Mouse (Mus musculus): ENCODE measurements at regions not wholly inside any gene's neighbourhood (a gene's known extent, or its start where the extent isn't known, plus 50 kb on each side); places are given as distances from the start of the nearest gene placed in this dataset.

DNA sequence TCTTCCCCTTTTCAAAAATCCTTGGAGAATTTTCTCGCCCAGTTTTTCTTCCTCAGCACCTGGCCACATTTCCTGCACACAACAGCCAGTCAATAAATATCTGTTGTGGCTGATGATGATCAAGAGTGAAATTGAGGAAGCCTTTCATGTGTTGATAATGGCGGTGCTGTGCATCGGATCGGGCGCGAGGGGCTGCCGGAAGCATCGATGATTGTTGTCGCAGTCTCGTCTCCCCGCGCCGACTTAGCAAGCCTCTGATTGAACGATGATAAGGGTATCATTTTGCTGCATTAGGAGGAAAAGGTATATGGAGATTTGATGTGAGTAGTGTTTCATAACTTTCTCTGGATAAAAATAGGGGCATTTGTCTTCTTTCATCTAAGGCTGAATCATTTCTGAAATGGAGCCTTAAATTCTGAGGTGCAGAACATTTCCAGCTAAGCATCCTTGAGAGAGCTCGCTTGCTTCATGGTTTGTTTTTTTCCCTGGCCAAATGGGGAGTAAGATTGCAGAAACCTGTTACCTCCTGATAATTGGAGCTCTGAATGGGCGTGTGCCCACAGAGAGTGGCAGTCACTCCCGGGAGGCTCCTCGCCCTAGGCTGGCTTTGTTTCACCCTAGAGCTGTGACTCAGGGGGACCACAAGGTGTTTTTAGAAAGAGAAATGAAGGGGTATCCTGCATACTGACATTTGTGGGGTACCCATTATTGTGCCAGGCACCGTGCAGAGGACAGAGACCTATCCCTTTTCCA lies 94.8 kb upstream of the Podxl start:
- no peak for DNase-seq (ENCODE audit: low spot score)

DNA sequence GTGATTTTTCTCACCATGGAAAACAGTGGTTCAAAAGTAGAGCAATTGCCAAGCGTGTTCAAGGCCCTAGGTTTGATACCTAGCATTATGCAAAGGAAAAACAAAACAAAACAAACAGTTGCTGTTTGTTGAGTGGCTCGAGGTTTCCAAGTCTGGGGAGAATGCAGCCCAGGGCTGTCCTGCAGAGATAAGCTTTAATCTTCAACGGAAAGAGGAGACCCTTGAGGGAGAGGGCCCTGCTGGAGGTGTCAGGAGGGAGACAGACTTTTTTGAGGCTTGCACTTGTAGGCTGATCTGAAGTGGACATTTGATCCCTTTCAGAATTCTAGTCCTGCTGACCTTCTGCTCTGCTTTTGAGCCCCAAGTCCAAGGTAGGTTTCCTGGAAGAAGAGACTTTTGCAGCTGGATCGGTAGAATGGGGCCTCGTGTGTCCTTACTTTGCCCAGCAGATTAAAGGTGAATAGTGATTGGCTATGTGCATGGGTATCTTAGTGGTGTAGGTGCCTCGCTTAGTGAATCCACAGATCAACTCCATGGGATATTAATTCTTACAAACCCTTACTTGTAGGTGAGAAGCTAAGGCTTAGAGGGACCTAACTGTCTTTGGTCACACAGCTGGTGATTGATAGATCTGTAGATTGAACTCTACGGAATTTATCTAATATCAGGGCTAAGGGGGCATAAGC lies 87.2 kb upstream of the Podxl start:
- DNase-seq (ENCODE audit: low spot score), result no peak

GRCm38 (mm10) chr6:31645261-31645660 lies 81.5 kb upstream of the Podxl start:
- DNase-seq (ENCODE audit: low spot score), result no peak

DNA sequence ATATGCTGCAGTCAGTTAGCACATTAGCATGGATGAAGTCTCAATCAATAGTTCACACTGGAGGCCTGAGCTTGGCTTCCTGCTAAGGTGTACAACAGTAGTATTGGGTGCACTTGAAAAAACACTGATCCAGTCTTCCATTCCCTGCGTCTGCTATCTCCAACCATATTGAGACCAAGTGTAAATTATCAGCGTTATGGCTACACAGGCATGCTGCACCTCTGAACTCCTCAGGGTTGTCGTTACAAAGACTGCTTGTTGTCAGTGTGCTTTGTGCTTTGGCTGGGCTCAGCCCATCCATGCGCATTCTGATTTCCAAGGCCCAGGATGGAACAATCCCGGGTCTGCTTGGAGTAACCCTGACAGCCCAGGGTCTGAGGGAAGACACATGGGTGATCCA lies 80.7 kb upstream of the Podxl start:
- no peak for DNase-seq (ENCODE audit: low spot score)

DNA sequence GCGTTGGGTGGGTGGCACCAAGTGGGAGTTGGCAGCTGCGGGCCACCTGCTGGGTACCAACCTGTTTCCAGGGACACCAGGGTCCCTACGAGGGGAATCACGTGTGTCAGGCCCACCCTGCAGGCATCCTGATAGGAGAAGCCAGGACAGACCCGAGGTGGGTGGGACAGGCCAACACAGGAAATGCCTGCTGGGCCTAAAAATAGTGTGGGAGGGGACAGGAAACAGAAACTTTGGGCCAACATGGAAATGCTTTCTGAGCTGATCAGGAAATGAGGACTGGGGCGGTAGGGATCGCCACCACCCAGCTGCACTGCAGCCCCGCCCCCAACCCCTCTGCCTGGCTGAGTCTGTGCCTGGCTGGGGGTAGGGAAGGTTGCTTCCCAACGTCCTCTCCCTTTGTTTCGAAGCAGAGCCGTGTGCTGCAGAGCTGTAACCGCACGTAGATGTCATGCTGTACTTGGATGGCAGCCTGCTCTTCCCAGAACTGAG lies 78.7 kb upstream of the Podxl start:
- no peak for DNase-seq (ENCODE audit: low spot score)

DNA sequence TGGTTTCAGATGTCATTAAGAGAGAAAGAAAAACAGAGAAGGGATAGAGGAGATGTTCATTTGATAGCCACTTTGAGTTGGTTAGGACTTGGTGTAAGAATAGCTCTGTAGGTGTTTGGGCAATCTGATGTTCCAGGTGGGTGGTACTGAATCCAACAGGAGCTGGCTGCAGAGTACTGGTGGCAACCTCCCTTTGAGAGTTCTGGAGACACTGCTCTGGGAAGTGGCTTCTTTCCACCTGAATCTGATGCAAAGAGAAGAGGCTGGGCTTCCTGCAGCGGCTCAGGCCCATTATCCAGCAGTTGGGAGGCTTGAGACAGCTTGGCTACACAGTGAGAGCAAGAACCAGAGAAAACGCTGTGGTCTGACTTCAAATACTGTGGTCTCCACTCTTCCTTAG lies 77.0 kb upstream of the Podxl start:
- no peak for DNase-seq (ENCODE audit: low spot score)

- peak; percentile 82 for DNase-seq (ENCODE audit: low spot score)
Observed at GRCm38 (mm10) chr6:31639460-31639859, 75.7 kb upstream of the Podxl start.

- no peak for DNase-seq (ENCODE audit: low spot score)
Observed at GRCm38 (mm10) chr6:31638434-31639220, 74.8 kb upstream of the Podxl start.

- DNase-seq (ENCODE audit: low spot score), result peak; percentile 22
Observed at GRCm38 (mm10) chr6:31637371-31638052, 73.7 kb upstream of the Podxl start.

DNA sequence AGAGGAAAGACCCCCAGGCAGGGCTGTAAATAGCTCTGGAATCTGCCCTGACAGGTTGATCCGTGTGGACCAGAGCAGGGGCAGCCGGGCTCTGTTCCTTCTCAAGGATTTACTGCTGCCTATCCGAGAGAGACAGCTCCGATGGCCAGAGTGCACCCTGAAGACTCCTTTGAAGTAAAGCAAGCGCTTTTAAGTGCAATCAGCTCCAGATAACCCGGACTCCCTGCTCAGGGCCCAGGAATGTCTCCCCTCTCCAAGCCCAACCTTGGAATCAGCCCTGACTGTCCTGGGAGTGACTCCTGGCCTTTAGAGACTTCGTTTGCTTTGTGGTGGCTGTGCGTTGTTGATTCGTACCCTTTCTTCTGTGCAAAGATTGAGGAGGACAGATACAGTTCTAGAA lies 73.2 kb upstream of the Podxl start:
- no peak for DNase-seq (ENCODE audit: low spot score)

- DNase-seq (ENCODE audit: low spot score), result no peak
Observed at GRCm38 (mm10) chr6:31632485-31632884, 68.7 kb upstream of the Podxl start.

- no peak for DNase-seq (ENCODE audit: low spot score)
Observed at GRCm38 (mm10) chr6:31630009-31630408, 66.2 kb upstream of the Podxl start.

DNA sequence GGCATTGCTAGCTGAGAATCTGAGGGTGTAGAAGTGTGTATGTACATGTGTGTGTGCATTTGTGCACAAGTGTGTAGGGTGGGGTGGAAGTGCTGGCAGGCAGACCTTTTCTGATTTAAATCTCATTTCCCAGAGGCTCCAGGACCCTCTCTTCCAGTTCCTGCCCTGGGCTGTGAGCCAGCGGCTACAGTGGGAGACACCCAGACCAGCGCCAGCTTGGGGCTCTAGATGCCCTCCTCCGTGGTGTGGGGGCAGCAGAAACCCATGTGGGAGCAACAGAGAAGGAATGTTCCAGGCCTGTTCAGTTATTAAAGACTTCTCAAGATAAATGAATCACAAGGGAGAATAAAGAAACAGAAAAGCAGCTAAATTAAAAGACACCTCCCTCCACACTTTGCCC lies 64.1 kb upstream of the Podxl start:
- no peak for DNase-seq (ENCODE audit: low spot score)

- no peak for DNase-seq (ENCODE audit: low spot score)
Observed at GRCm38 (mm10) chr6:31625055-31625454, 61.3 kb upstream of the Podxl start.

DNA sequence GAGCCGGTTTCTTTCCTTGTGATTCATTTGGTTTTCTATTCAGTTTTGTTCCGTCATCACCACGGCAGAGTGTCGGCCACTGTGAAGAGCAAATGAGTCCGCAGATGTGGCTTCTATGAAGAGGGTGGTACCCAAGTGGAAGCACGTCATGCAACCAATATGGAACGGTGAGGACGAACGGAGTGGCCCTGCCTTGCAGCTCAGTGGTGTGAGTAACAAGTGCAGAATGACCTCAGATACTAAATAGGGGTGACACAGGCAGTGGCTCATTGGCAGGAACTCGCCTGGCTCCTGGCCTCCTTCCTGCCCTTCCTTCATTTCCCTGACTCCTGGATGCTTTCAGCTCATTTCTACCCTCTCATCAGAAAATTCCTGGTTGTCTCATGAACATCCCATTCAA lies 60.6 kb upstream of the Podxl start:
- DNase-seq (ENCODE audit: low spot score), result no peak

DNA sequence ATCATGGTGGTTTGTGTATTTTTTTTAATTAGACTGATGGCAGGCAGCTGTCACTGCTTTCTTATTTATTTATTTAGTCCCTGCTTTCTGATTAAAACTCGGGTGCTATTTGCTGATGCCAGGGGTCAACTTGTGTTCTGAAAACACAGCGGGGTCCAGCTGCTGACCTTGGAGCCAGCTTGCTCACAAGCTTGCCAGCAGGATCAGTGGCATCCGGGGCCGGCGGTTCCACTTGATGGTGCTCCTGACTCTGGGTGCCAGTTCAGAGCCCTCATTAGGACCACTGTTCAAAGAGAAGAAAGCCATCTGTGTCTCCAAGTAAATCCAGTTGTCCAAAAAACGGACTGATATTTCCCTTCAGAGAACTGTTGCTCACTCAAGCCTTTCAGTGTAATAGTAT lies 57.2 kb upstream of the Podxl start:
- DNase-seq (ENCODE audit: low spot score), result no peak

DNA sequence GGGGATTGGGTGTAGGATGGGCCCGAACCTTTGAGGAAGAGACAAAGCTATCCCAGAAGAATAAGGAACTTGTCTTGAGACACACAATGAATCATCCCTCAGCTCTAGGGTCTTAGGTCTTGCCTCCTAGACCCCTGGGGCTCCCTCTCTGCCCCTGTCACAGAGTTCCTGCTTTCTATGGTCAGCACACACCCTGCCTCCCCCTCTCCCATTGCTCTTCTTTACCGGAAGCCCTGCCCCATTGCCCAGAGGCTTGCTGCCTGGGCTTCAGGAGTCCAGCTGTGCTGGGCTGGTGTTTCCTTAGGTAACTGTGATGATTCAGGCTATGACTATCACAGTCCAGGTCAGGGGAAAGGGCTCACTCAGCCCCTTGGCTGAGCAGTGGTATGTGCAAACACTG lies 55.1 kb upstream of the Podxl start:
- no peak for DNase-seq (ENCODE audit: low spot score)

GRCm38 (mm10) chr6:31617341-31617740 lies 53.6 kb upstream of the Podxl start:
- DNase-seq (ENCODE audit: low spot score), result no peak

DNA sequence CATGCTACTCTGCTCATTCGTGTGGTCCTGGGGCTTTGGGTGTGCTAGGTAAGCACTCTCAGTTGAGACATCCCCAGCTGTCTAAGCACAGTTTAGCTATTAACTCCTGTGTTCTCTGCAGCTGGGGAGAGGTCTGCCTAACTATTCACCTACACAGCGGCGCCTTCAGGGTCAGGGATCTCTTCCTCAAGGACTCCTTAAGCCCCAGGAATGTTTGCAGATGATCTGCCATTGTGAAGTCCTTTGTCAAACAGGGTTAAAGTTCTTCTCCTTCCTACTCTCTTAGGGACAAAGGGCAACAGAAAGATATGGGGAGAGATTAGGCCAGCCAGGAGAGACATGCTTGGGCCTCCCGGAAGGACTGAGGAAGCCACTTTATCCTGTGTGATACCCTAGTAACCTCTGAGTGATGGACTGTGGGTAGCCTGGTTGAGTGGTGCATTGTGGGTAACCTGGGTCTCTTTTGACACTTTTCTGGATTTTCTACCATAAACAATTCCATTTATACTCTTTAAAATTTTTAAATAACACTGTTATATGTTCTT lies 51.7 kb upstream of the Podxl start:
- no peak for DNase-seq (ENCODE audit: low spot score)

- DNase-seq (ENCODE audit: low spot score), result no peak
Observed at GRCm38 (mm10) chr6:31614563-31614962, 50.8 kb upstream of the Podxl start.

DNA sequence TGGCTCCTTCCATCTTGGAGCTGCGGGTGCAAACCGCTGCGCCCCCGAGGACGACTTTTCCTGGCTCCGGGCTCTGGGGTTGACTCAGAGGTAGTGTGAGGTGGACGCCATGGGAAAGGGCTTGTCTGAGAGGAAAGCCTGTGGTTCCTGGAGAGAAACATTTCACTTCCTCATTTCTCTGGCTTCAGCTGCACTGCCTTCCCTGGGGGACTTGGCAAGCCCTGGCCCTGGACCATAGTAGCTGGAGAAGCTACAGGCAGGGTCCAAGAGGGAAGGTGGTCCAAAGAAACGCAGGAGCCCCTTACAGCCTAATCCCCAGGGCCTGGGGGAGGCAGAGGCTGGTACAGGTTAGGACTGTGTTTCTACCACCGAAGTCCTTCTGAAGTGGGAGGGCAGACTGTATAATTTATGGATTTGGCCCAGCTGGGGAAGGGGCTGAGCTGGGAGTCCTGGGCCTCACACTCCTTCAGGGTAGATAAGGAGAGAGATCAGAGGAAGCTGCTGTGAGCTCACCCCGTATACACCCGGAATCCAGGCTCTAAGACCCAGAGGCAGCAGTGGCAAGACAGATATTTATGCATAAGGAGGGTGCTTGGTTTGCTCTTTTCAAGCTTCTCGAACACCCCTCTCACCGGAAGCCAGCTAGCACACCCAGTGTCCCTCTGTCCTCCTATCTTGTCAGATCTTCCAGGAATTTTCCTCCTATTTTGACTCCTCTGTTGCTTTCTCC lies 50.0 kb upstream of the Podxl start:
- DNase-seq (ENCODE audit: low spot score), result no peak

All from retina, embryonic 14.5 days (tissue).